Mouse (Mus musculus): Measurements from ENCODE around the gene Olfr18.
"Not testable (repeated sequence)": the region's sequence is repeated elsewhere in the genome, so short reads cannot be mapped to it uniquely, and the experiment has no call there.

Olfr18 gene

GRCm38 (mm10) chr9:20335994-20336393 lies at the start of gene Olfr18:
Gene Olfr18 (minus strand): TSS chr9:20336094.
- no peak for DNase-seq (ENCODE audit: low spot score)

GRCm38 (mm10) chr9:20385343-20385703 lies 49.4 kb upstream of the Olfr18 start:
- no peak for DNase-seq (ENCODE audit: low spot score)

GRCm38 (mm10) chr9:20384532-20385342 lies 48.8 kb upstream of the Olfr18 start, which contains the start of gene Zfp560:
Gene Zfp560 (minus strand): TSS chr9:20385177.
- DNase-seq (ENCODE audit: low spot score), result peak; percentile 89

- DNase-seq (ENCODE audit: low spot score), result no peak
These were observed 47.8 kb upstream of the Olfr18 start for GRCm38 (mm10) chr9:20383659-20384058.

GRCm38 (mm10) chr9:20374712-20375111 lies 38.8 kb upstream of the Olfr18 start:
- DNase-seq (ENCODE audit: low spot score), result no peak

GRCm38 (mm10) chr9:20367311-20367710 lies 31.4 kb upstream of the Olfr18 start:
- no peak for DNase-seq (ENCODE audit: low spot score)

- no peak for DNase-seq (ENCODE audit: low spot score)
These were observed 12.6 kb upstream of the Olfr18 start for GRCm38 (mm10) chr9:20348501-20348900.

- no peak for DNase-seq (ENCODE audit: low spot score)
These were observed 37.7 kb downstream of the Olfr18 start, which contains the start of gene Olfr873 for GRCm38 (mm10) chr9:20298232-20298631. Gene Olfr873 (plus strand): TSS chr9:20298532.

GRCm38 (mm10) chr9:20295562-20295961 lies 40.3 kb downstream of the Olfr18 start:
- DNase-seq (ENCODE audit: low spot score), result not testable (repeated sequence)

GRCm38 (mm10) chr9:20282051-20282450 lies 53.8 kb downstream of the Olfr18 start, which contains the start of gene Olfr39:
Gene Olfr39 (plus strand): TSS chr9:20282351.
- no peak for DNase-seq (ENCODE audit: low spot score)

Measured in testis, postnatal 14 days (tissue).